Mouse (Mus musculus): ENCODE results near the gene Foxj3.

DNA sequence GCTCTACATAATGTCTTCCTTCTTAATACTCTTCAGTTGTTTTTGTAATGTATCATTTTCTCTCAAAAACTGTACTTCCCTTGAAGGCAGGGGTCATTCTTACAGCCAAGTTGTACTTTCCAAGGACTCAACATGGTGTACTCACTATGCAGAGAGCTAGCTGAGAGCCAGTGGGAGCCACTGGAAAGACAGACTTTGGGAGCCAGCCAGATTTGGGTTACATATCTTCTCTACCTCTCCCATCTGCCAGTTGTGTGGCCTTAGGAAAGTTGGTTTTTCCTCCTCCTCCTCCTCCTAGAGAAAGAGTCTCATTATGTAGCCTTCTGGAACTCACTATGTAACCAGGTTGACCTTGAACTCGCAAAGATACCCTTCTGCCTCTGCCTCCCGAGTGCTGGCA lies 12.3 kb upstream of the Foxj3 start:
- no peak for TF ChIP-seq CTCF (IDR thresholded peaks at IDR 0.05; ENCODE audit: low read depth, low read length)
- no peak for TF ChIP-seq POLR2A (IDR thresholded peaks at IDR 0.05; ENCODE audit: insufficient read depth, low read length)
